8 mouse cellular contexts compared by ENCODE assay signal in the genomic region with DNA sequence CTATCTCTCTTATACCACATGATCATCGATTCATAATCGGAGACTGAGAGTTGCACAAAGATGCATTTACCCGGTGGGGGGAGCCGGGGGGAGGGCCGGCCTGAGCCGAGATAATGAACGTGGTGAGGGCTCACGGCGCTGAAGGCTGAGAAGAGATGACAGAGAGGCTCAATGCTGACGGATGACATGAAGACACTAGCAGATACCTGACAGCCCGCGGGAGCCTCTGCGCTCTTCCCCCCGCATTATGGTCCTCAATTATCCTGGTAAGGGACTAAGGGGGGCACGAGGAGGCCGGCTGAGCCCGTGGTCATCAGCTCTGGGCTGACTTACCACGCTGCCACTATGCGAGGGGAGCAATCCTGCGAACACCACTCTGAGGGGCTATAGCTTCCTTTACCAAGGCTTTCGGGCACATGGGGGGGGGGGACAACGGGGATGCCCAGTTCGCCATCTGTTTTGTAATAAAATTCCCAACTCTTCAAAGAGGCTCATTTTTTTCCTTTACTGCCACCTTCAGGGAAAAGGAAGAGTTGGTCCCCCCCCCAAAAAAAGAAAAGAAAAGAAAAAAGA.
A peak's percentile ranks its signal among the peaks of the same experiment; 100 is the strongest.
DNase-seq lines count a peak whose midpoint lies in the region; ATAC-seq and TF ChIP-seq lines count a peak whose summit lies in the region.

No protein-coding gene starts in this region.

- peak overlapping the region; percentile 38 for H3K4me3 ChIP-seq in hindbrain, embryonic 15.5 days
- H3K4me3 ChIP-seq in midbrain, postnatal 0 days (ENCODE audit: low read depth, low read length): peak overlapping the region; percentile 35

- peak overlapping the region; percentile 69 for H3K27ac ChIP-seq in hindbrain, embryonic 15.5 days (replicated peaks)
- no peak overlapping the region for H3K27ac ChIP-seq in midbrain, postnatal 0 days (ENCODE audit: low read depth, low read length)

- H3K4me2 ChIP-seq in hindbrain, embryonic 15.5 days: peak overlapping the region; percentile 84
- peak overlapping the region; percentile 92 for H3K4me2 ChIP-seq in midbrain, postnatal 0 days (ENCODE audit: low read depth, low read length, poor library complexity, severe bottlenecking)

- peak; percentile 61 for TF ChIP-seq CTCF in midbrain, postnatal 0 days (IDR thresholded peaks at IDR 0.05)

- ATAC-seq in hindbrain, embryonic 15.5 days (ENCODE audit: low FRiP score, low read depth): peak; percentile 46; the same call in 1 of the 2 replicates
- ATAC-seq in midbrain, postnatal 0 days (ENCODE audit: low FRiP score): 0 out of 2 replicates have a peak, but pooled peaks have one; percentile 24

- H3K9me3 ChIP-seq in hindbrain, embryonic 15.5 days: no peaks in the 10 kb centered on the region
- H3K9me3 ChIP-seq in midbrain, postnatal 0 days (ENCODE audit: low read length): no peaks in the 10 kb centered on the region

- 7% methylated on average over 23 of the region's 23 CpGs for WGBS in hindbrain, embryonic 15.5 days
- 10% methylated on average over 23 of the region's 23 CpGs for WGBS in midbrain, postnatal 0 days

- H3K4me1 ChIP-seq in hindbrain, embryonic 15.5 days (replicated peaks): peaks cover 41% of the 10 kb centered on the region
- H3K4me1 ChIP-seq in midbrain, postnatal 0 days (ENCODE audit: insufficient read depth, low read length): peaks cover 9% of the 10 kb centered on the region

- intact Hi-C loops in left cerebral cortex, postnatal 4 days (cut with DNase I): loop anchor here (5.0 kb wide), 3 partner anchors 626 to 1271 kb away; no protein-coding TSS in a partner anchor

- H3K27me3 ChIP-seq in hindbrain, embryonic 15.5 days: no peaks in the 10 kb centered on the region
- no peaks in the 10 kb centered on the region for H3K27me3 ChIP-seq in midbrain, postnatal 0 days (ENCODE audit: insufficient read depth, low read length)

- H3K36me3 ChIP-seq in hindbrain, embryonic 15.5 days: no peaks in the 10 kb centered on the region
- no peaks in the 10 kb centered on the region for H3K36me3 ChIP-seq in midbrain, postnatal 0 days (ENCODE audit: insufficient read depth, low read length)

- peak; percentile 31 for DNase-seq in left cerebral cortex, postnatal 4 days
- DNase-seq in left cerebral cortex, adult 18-20 months (ENCODE audit: low spot score in 2 of 2): no peak
- peak; percentile 39 to 54 for DNase-seq in cerebellum, postnatal 36 days
- DNase-seq in midbrain, postnatal 0 days (ENCODE audit: low spot score): peak; percentile 53
- no peak for DNase-seq in ovary, postnatal 10 days (ENCODE audit: low spot score)
- no peak for DNase-seq in ovary, postnatal 36 days (ENCODE audit: low spot score)
- DNase-seq in embryo, embryonic 10.5 days (ENCODE audit: low spot score): no peak

- peak overlapping the region; percentile 49 for H3K9ac ChIP-seq in hindbrain, embryonic 15.5 days
- H3K9ac ChIP-seq in midbrain, postnatal 0 days (replicated peaks; ENCODE audit: low read length, poor library complexity, severe bottlenecking): peak overlapping the region; percentile 52

Comparison
In these comparisons a context has a peak if more than half of its experiments do, and no peak if none do; other contexts are left out.
1. DNase-seq: peak in left cerebral cortex, postnatal 4 days (single experiment), cerebellum, postnatal 36 days (2 of 2) and midbrain, postnatal 0 days (single experiment); none in left cerebral cortex, adult 18-20 months (0 of 2), ovary, postnatal 10 days (single experiment), ovary, postnatal 36 days (single experiment) and embryo, embryonic 10.5 days (single experiment).